Comparison of ENCODE assay signal across 30 mouse cellular contexts in genomic region chr19:44100840-44101239, GRCm38 (mm10).
"Had no signal": no experiment of that assay in that cellular context is flagged by ENCODE, and none has a peak within 500 bp of the region (broad histone marks: within the 10 kb centered on the region; RNA-seq: fewer than 3 reads in every experiment).

No protein-coding gene starts in this region.

- H3K9ac ChIP-seq: limb, embryonic 12.5 days; limb, embryonic 13.5 days; limb, embryonic 15.5 days; liver, embryonic 12.5 days; liver, embryonic 13.5 days; liver, embryonic 14.5 days; liver, embryonic 15.5 days; liver, postnatal 0 days; lung, embryonic 14.5 days; lung, embryonic 15.5 days; midbrain, embryonic 12.5 days; midbrain, embryonic 13.5 days; midbrain, embryonic 15.5 days; neural tube, embryonic 12.5 days had no signal

- H3K4me1 ChIP-seq: limb, embryonic 10.5 days; limb, embryonic 12.5 days; lung, embryonic 15.5 days had no signal

- H3K9me3 ChIP-seq: limb, embryonic 10.5 days; limb, embryonic 13.5 days; limb, embryonic 15.5 days; liver, embryonic 12.5 days; liver, embryonic 13.5 days; liver, embryonic 15.5 days; lung, embryonic 15.5 days; midbrain, embryonic 10.5 days; midbrain, embryonic 13.5 days; midbrain, embryonic 15.5 days; neural tube, embryonic 12.5 days had no signal

- H3K4me3 ChIP-seq: limb, embryonic 10.5 days; limb, embryonic 12.5 days; limb, embryonic 13.5 days; limb, embryonic 15.5 days; liver, embryonic 12.5 days; liver, embryonic 13.5 days; liver, embryonic 15.5 days; lung, embryonic 15.5 days; megakaryocyte, embryonic 14.5 days; midbrain, embryonic 10.5 days; midbrain, embryonic 12.5 days; midbrain, embryonic 13.5 days; midbrain, embryonic 15.5 days; myocyte; neural tube, embryonic 12.5 days had no signal

- DNase-seq: left cerebral cortex, postnatal 4 days; liver; liver, embryonic 13.5 days; liver, postnatal 0 days; lung, adult 18-20 months; lung, adult 2 months; lung, embryonic 14.5 days; lung, postnatal 10 days; lung, postnatal 14 days; lung, postnatal 36 days; lung, postnatal 4 days; midbrain, embryonic 14.5 days had no signal

- H3K27ac ChIP-seq: limb, embryonic 10.5 days; limb, embryonic 12.5 days; limb, embryonic 13.5 days; limb, embryonic 15.5 days; liver, embryonic 12.5 days; liver, embryonic 13.5 days; liver, embryonic 14.5 days; liver, embryonic 15.5 days; lung, embryonic 15.5 days; macrophage; midbrain, embryonic 10.5 days; midbrain, embryonic 12.5 days; midbrain, embryonic 13.5 days; midbrain, embryonic 15.5 days; neural tube, embryonic 12.5 days had no signal

- ATAC-seq: liver, embryonic 12.5 days; liver, postnatal 0 days; lung, postnatal 0 days; midbrain, embryonic 13.5 days; midbrain, embryonic 15.5 days; midbrain, embryonic 16.5 days had no signal

- H3K27me3 ChIP-seq: limb, embryonic 12.5 days; limb, embryonic 13.5 days; limb, embryonic 15.5 days; liver, embryonic 12.5 days; liver, embryonic 13.5 days; liver, embryonic 15.5 days; lung, embryonic 15.5 days; megakaryocyte, embryonic 14.5 days; midbrain, embryonic 12.5 days; midbrain, embryonic 13.5 days; midbrain, embryonic 15.5 days; neural tube, embryonic 12.5 days had no signal
